Mouse (Mus musculus) liver, embryonic 11.5 days (tissue): ENCODE measurements around the gene Sorl1. TPM values are rescaled to one million over a fixed set of nuclear protein-coding genes. Genes with fewer than 3 reads are reported as not detected.

Experiments
- ATAC-seq: fragments of 200-750 bp; cut with Nextera tagmentation; replicated peaks from 2 replicates; pipeline ENCODE4 v1.8.0; 2017; ENCODE audit warnings: moderate number of reproducible peaks, mild to moderate bottlenecking, moderate TSS enrichment, moderate library complexity; ENCODE audit not compliant: low FRiP score
- DNase-seq: peaks from one replicate; pipeline ENCODE4 v3.0.0-alpha.2; 2017; ENCODE audit warnings: low spot score
- H3K27ac ChIP-seq: fragments of 300-500 bp; sonication (generic); 2 replicates; pipeline ENCODE4 v1.5.1; 2014; ENCODE audit warnings: mild to moderate bottlenecking, low read depth, low read length, control low read depth
- H3K27me3 ChIP-seq: fragments of 300-500 bp; sonication (generic); replicated peaks from 2 replicates; pipeline ENCODE4 v1.6.1; 2014; ENCODE audit warnings: low read length, mixed read lengths; ENCODE audit not compliant: control insufficient read depth, insufficient read depth
- H3K36me3 ChIP-seq: fragments of 300-500 bp; sonication (generic); 2 replicates; pipeline ENCODE4 v1.6.1; 2014; ENCODE audit warnings: mild to moderate bottlenecking, low read length, moderate library complexity, mixed read lengths; ENCODE audit not compliant: control insufficient read depth, insufficient read depth
- H3K4me1 ChIP-seq: fragments of 300-500 bp; sonication (generic); replicated peaks from 2 replicates; pipeline ENCODE4 v1.6.1; 2014; ENCODE audit warnings: low read length, mixed read lengths; ENCODE audit not compliant: control insufficient read depth, insufficient read depth
- H3K4me2 ChIP-seq: fragments of 300-500 bp; sonication (generic); 2 replicates; pipeline ENCODE4 v1.6.1; 2014; ENCODE audit warnings: mild to moderate bottlenecking, control low read depth, moderate library complexity
- H3K4me3 ChIP-seq: fragments of 300-500 bp; sonication (generic); 2 replicates; pipeline ENCODE4 v1.5.1; 2014; ENCODE audit warnings: low read depth, low read length, control low read depth
- H3K9ac ChIP-seq: fragments of 300-500 bp; sonication (generic); 2 replicates; pipeline ENCODE4 v1.6.1; 2014; ENCODE audit warnings: low read depth, low read length, control low read depth
- H3K9me3 ChIP-seq: fragments of 300-500 bp; sonication (generic); 2 replicates; pipeline ENCODE4 v1.6.1; 2016; ENCODE audit warnings: low read length, inconsistent platforms, mixed read lengths; ENCODE audit not compliant: control insufficient read depth
- WGBS: fragments of 180-500 bp; shearing (Covaris S2); extraction: QIAGEN DNeasy Blood & Tissue Kit; methylation state at CpG from one replicate; pipeline ENCODE4 v1.1.7; 2014; 5-methylcytosine and 5-hydroxymethylcytosine counted together
- polyA plus RNA-seq: library from polyadenylated mRNA; unstranded; fragments of >200 nt; fragmentation: Nextera tagmentation; extraction: Ambion mirVana; gene quantifications from 2 replicates; pipeline ENCODE4 v1.2.1, GENCODE M21; 2014

The Sorl1 gene
- polyA plus RNA-seq, 1 experiment from 2014 or later: 1.8 TPM

- Histone ChIP-seq H3K4me1 (no peaks in the 10 kb centered on the region), H3K9me3 (no peaks in the 10 kb centered on the region), H3K27ac (no peak overlapping the region), H3K36me3 (no peaks in the 10 kb centered on the region), H3K4me2 (no peak overlapping the region), H3K27me3 (no peaks in the 10 kb centered on the region), H3K4me3 (no peak overlapping the region), H3K9ac (no peak overlapping the region)
- no peak for DNase-seq
- WGBS: 70% methylated on average over 19 of the region's 19 CpGs
- no peak for ATAC-seq
Observed at GRCm38 (mm10) chr9:42033291-42034115, 90.6 kb downstream of the Sorl1 start.

GRCm38 (mm10) chr9:42032419-42032818 lies 91.7 kb downstream of the Sorl1 start:
- no peak overlapping the region for H3K27ac ChIP-seq
- WGBS: 41% methylated on average over 9 of the region's 9 CpGs
- no peaks in the 10 kb centered on the region for H3K9me3 ChIP-seq
- H3K9ac ChIP-seq: no peak overlapping the region
- no peaks in the 10 kb centered on the region for H3K27me3 ChIP-seq
- H3K4me3 ChIP-seq: no peak overlapping the region
- H3K36me3 ChIP-seq: no peaks in the 10 kb centered on the region
- no peaks in the 10 kb centered on the region for H3K4me1 ChIP-seq
- no peak overlapping the region for H3K4me2 ChIP-seq
- ATAC-seq (no peak), DNase-seq (no peak)

- no peaks in the 10 kb centered on the region for H3K36me3 ChIP-seq
- no peak overlapping the region for H3K27ac ChIP-seq
- DNase-seq (no peak), ATAC-seq (no peak)
- no peaks in the 10 kb centered on the region for H3K9me3 ChIP-seq
- H3K9ac ChIP-seq: no peak overlapping the region
- no peak overlapping the region for H3K4me3 ChIP-seq
- H3K4me2 ChIP-seq: no peak overlapping the region
- H3K27me3 ChIP-seq: no peaks in the 10 kb centered on the region
- whole genome bisulfite sequencing: 59% methylated on average over 4 of the region's 4 CpGs
- H3K4me1 ChIP-seq: no peaks in the 10 kb centered on the region
Observed at GRCm38 (mm10) chr9:42028807-42029206, 95.3 kb downstream of the Sorl1 start.

DNA sequence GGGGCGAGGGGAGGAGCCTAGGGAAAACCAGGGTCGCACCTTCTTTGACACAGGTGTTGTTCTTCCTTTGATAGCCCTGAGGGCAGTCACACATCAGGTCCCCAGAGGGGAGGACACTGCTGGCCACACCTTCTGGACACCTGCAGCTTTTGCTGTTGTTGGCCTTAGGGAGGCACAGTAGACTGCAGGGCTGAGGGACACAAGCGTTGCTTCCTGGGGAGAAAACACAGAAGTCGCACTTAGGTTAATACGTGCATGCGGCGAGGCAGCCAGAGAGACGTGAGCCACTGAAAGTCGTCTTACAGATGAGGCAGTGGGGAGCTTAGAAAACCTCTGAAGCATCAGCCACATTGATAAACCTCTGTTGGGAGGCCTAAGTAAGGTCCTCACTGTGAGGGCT lies 99.8 kb downstream of the Sorl1 start:
- Histone ChIP-seq H3K27me3 (no peaks in the 10 kb centered on the region), H3K4me3 (no peak overlapping the region), H3K9me3 (no peaks in the 10 kb centered on the region), H3K27ac (no peak overlapping the region), H3K4me1 (0 out of 2 replicates have a peak, but pooled peaks cover 5% of the 10 kb centered on the region), H3K9ac (no peak overlapping the region), H3K4me2 (no peak overlapping the region), H3K36me3 (no peaks in the 10 kb centered on the region)
- no peak for DNase-seq
- no peak for ATAC-seq
- WGBS: 64% methylated on average over 9 of the region's 9 CpGs

GRCm38 (mm10) chr9:42023383-42023782 lies 100.7 kb downstream of the Sorl1 start:
- H3K4me2 ChIP-seq: no peak overlapping the region
- H3K9ac ChIP-seq: no peak overlapping the region
- 0 out of 2 replicates have a peak, but pooled peaks cover 6% of the 10 kb centered on the region for H3K4me1 ChIP-seq
- no peaks in the 10 kb centered on the region for H3K27me3 ChIP-seq
- no peak for DNase-seq
- WGBS: 65% methylated on average over 3 of the region's 3 CpGs
- H3K4me3 ChIP-seq: no peak overlapping the region
- H3K36me3 ChIP-seq: no peaks in the 10 kb centered on the region
- no peak for ATAC-seq
- no peaks in the 10 kb centered on the region for H3K9me3 ChIP-seq
- H3K27ac ChIP-seq: no peak overlapping the region

GRCm38 (mm10) chr9:42022318-42022717 lies 101.8 kb downstream of the Sorl1 start:
- no peaks in the 10 kb centered on the region for H3K36me3 ChIP-seq
- H3K9ac ChIP-seq: no peak overlapping the region
- H3K4me2 ChIP-seq: no peak overlapping the region
- 0 out of 2 replicates have a peak, but pooled peaks cover 6% of the 10 kb centered on the region for H3K4me1 ChIP-seq
- H3K27me3 ChIP-seq: no peaks in the 10 kb centered on the region
- no peak overlapping the region for H3K27ac ChIP-seq
- 87% methylated on average over 12 of the region's 12 CpGs for WGBS
- no peaks in the 10 kb centered on the region for H3K9me3 ChIP-seq
- no peak overlapping the region for H3K4me3 ChIP-seq
- no peak for ATAC-seq
- DNase-seq: no peak

GRCm38 (mm10) chr9:42019308-42020031 lies 104.6 kb downstream of the Sorl1 start:
- Histone ChIP-seq H3K27ac (no peak overlapping the region), H3K4me2 (no peak overlapping the region), H3K27me3 (no peaks in the 10 kb centered on the region), H3K9ac (no peak overlapping the region), H3K9me3 (no peaks in the 10 kb centered on the region), H3K36me3 (no peaks in the 10 kb centered on the region), H3K4me3 (no peak overlapping the region), H3K4me1 (0 out of 2 replicates have a peak, but pooled peaks cover 6% of the 10 kb centered on the region)
- ATAC-seq: peak; percentile 56; the same call in 1 of the 2 replicates
- DNase-seq: no peak
- WGBS: 24% methylated on average over 7 of the region's 7 CpGs

DNA sequence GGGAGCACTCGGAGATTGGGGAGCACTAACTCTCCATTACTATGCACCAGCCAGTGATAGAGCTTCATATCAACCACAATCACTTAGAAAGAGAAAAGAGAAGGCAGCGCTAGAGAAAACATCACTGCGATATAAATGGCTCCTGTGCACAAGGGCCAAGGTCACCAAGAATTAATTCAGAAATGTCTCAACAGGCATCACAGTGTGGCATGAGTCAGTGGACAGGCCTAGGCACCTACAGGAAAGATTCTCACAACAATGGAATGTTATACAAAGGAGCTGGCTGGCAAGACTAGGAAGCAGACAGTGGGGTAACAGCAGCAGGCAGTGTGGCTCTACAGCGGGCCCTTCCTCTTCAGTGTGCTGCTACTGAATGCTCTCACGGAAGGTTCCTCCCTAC lies 115.6 kb downstream of the Sorl1 start:
- Histone ChIP-seq H3K9me3 (no peaks in the 10 kb centered on the region), H3K9ac (no peak overlapping the region), H3K36me3 (no peaks in the 10 kb centered on the region), H3K4me1 (no peaks in the 10 kb centered on the region), H3K27me3 (no peaks in the 10 kb centered on the region), H3K4me2 (no peak overlapping the region), H3K27ac (no peak overlapping the region), H3K4me3 (no peak overlapping the region)
- ATAC-seq (no peak), DNase-seq (no peak)
- WGBS: 87% methylated on average over 5 of the region's 5 CpGs
